Mouse (Mus musculus): Measurements from ENCODE around the gene Zfp112.

GRCm38 (mm10) chr7:24175337-24175711 lies 63.2 kb downstream of the Zfp112 start:
- TF ChIP-seq CTCF (IDR thresholded peaks at IDR 0.05; ENCODE audit: borderline replicate concordance, insufficient read depth, low read length): no peak
- no peak for TF ChIP-seq POLR2A (IDR thresholded peaks at IDR 0.05; ENCODE audit: low read depth, low read length)
